Mouse (Mus musculus) hematopoietic stem cell, adult 5-6 weeks (primary cell): ENCODE data around the gene Zscan25. TPM values are rescaled to one million over a fixed set of nuclear protein-coding genes. Genes with fewer than 3 reads are reported as not detected.
"Not testable (repeated sequence)": the region's sequence is repeated elsewhere in the genome, so short reads cannot be mapped to it uniquely, and the experiment has no call there.

Experiments
- ATAC-seq, 2 experiments: fragments of 125-278 bp in 1 of 2; replicated peaks in 1 of 2; 2 replicates each; pipeline ENCODE4 v1.8.0; 2016 to 2017; ENCODE audit warnings: inconsistent platforms in 2 of 2, mild to moderate bottlenecking in 2 of 2, moderate number of reproducible peaks in 2 of 2, low read depth in 1 of 2, moderate TSS enrichment in 1 of 2; ENCODE audit not compliant: low FRiP score in 2 of 2, poor library complexity in 2 of 2, severe bottlenecking in 2 of 2, insufficient read depth in 1 of 2, low TSS enrichment in 1 of 2
- total RNA-seq: library from RNA; stranded (forward); fragments of 172-1452, 232-1000 nt; gene quantifications from 2 replicates; pipeline ENCODE4 v1.2.3, GENCODE M21; 2017

The Zscan25 gene
- total RNA-seq = 6.6 and 10.6 TPM in 2 replicates

GRCm38 (mm10) chr5:145280371-145281143 is at the start of gene Zscan25:
Gene Zscan25 (plus strand): TSS chr5:145280500.
- peak; percentile 97 for ATAC-seq

- no peak for ATAC-seq
Measured at GRCm38 (mm10) chr5:145230641-145231040, 49.7 kb upstream of the Zscan25 start.

GRCm38 (mm10) chr5:145231367-145231871 is 48.9 kb upstream of the Zscan25 start, which contains the start of gene Zfp655:
Gene Zfp655 (plus strand): TSS chr5:145231715.
- peak; percentile 93 to 94 for ATAC-seq

DNA sequence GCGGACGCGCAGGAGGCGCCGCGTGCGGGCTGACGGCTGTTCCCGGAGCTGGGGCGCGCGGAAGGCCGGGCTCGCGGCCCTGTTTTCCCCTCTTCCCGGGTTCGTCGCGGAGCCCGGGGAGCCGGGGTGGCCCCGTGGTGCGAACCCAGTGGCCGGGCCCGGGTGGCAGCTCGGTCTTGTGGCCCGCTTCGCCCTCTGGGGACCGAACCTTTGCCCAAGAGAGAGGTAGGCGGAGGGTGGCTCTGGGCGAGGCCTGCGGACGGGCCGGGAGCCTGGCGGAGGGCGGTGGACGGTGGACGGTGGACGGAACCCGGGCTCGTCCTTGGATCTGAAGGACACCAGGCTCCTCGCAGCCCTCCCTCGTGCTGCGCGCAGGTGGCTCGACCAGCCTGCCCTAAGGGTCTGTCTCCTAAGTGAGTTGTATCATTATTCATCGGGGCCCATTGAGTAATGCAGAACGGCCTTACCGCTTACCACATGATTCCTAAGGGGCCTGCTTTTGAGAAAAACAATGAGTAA is 48.3 kb upstream of the Zscan25 start:
- ATAC-seq = peak in 1 of 2 experiments; percentile 11; a peak in 1 of 4 replicates

DNA sequence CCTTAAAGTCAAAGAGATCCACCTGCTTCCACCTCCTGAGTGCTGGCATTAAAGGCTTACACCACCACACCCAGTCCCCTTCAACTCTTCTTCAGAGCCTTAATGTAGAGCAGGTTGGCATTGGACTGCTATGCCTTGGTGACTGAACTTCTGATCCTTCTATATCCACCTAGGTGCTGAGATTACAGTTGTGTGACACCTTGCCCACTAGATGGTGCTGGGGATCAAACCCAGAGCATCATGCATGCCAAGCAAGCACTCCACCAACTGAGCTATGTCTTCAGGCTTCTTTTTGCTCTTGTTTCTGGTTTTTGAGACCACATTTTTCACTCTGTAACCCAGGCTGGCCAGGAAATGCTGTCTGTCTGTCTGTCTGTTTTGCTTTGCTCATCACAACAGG is 45.7 kb upstream of the Zscan25 start:
- ATAC-seq = peak in 1 of 2 experiments; percentile 38; a peak in 1 of 4 replicates

DNA sequence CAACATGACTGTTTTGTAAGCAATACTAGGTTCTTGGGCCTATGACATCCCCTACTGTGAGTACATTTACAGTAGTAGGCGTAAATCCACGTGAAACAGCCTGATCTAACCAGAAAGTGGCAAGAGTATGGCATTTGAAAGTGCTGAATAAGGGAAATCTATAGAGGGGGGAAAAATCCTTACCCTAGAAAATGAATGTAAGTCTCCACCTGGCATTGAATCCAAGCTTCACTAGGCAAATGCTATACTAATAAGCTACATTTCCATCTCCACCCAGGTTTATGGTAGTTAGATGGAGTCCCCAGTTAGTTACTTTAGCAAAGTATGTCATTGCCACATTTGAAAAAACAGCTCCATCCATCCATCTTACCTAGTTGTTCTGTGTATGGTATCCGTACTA is 30.8 kb upstream of the Zscan25 start:
- ATAC-seq = no peak

DNA sequence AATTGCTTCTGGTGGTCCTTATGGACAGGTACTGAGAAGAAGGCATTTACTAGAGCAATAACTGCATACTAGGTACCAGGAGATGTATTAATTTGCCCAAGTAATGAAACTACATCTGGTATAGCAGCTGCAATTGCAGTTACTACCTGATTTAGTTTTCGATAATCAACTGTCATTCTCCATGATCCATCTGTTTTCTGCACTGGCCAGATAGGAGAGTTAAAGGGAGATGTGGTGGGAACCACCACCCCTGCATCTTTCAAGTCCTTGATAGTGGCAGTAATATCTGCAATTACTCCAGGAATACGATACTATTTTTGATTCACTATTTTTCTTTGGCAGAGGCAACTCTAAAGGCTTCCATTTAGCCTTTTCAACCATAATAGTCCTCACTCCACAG is 6.7 kb upstream of the Zscan25 start:
- ATAC-seq = not testable (repeated sequence)

DNA sequence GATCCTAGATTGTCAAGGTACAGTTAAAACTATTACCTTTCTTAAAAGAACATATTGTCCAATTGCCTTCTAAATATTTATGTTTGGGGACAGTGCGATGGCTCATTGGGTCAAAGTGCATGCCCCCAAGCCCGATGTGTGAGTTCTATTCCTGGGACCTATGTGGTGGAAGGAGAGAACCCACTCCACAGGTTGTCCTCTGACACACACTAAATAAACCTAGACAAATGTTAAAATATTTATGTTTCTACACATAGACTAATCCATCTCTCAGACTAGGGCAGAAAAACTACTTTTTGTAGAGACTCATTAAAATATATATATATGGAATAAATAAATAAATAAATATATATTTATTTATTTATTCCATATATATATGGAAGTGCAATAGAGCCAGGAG is 352 bp upstream of the Zscan25 start:
- no peak for ATAC-seq

DNA sequence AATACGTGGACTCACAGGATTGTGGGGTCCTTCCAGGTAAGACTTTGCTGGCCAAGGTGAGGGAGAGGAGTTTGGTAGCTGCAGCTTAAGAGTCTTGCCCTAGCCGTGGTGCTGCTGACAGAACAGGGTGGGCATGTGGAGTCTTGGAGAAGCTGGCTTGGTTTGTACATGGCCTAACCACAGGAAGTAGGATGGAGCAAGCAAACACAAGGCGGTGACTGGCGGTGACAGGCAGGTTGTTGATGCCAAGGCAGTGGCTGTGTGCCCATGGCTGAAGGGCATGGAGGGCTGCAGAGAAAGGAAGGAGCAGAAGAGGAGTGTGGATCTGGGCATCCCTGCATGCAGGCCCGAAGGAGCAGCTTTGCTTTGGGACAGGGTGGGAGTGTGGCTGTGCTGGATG is 8.1 kb downstream of the Zscan25 start:
- ATAC-seq = peak; percentile 58 to 61

DNA sequence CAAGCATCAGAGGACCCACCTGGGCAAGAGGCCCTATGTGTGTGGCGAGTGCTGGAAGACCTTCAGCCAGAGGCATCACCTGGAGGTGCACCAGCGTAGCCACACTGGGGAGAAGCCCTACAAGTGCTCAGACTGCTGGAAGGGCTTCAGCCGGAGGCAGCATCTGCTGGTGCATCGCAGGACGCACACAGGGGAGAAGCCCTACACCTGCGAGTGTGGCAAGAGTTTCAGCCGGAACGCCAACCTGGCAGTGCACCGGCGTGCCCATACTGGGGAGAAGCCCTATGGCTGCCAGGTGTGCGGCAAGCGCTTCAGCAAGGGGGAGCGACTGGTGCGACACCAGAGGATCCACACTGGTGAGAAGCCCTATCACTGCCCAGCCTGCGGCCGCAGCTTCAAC is 10.4 kb downstream of the Zscan25 start:
- ATAC-seq = no peak

- ATAC-seq = no peak
Measured at GRCm38 (mm10) chr5:145292398-145292797, 12.1 kb downstream of the Zscan25 start.

DNA sequence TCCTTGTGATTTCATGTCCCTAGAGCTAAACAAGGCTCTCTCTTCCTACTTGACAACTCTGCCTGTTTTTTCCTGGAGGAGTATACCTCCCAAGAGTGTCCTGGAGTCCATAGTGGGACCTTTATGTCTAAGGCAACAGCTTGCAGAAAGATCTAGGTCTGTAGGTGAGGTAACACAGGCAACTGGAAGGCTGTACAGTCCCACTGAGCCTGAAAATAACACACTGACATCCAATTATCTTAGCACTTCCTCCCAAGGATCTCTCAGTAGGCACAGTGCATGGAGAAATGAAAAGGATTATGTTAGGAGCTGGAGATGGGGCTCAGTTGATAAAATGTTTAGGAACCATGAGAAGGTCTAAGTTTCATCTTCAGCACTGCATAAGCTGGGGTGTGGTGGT is 20.2 kb downstream of the Zscan25 start:
- no peak for ATAC-seq

DNA sequence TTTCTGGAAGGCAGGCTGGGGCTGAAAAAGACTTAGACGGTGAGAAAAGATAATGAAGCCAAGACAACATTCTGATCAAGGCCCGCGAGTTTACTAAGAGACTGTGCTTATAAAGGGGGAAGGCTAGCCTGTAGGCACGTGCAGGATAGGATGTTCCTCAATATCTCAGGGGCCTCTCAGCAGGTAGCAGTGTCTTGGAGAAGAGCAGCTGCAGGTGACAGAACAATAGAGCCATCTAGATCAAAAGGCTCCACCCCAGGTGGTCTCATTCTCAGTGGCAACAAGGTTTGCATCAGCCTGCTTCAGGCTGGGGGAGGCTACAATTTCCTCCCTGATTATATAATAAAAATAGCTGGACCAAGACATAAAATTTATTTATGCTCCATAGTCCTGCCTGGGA is 21.5 kb downstream of the Zscan25 start:
- not testable (repeated sequence) for ATAC-seq

DNA sequence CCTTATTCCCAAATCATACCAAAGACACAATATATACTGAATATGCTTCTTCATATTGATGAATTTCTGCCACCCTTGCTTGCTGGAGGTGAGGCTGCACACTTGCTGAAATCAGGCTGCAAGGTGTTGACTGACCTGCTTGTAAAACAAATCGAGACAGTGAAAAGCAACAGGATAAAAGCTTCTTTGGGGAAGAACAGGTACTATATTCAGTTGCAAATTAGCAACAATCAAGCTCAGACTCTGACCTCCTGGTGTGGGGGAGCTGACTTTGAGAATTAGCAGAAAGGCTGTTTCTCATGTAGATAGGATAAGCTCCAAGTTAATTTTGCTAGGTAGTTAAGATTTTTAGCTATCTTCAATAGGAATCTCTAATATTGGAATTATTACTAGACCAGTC is 22.1 kb downstream of the Zscan25 start:
- ATAC-seq = no peak

- ATAC-seq = not testable (repeated sequence)
Measured at GRCm38 (mm10) chr5:145306953-145307352, 26.7 kb downstream of the Zscan25 start.

DNA sequence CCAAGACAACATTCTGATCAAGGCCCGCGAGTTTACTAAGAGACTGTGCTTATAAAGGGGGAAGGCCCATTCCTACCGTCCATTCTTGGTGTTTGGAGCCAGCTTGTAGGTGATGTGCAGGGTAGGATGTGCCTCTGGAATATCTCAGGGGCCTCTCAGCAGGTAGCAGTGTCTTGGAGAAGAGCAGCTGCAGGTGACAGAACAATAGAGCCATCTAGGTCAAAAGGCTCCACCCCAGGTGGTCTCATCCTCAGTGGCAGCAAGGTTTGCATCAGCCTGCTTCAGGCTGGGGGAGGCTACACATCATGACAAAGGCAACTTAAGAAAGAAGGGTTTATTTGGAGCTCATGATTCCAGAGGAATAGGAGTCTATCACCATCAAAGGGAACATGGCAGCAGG is 27.5 kb downstream of the Zscan25 start:
- ATAC-seq = not testable (repeated sequence)

DNA sequence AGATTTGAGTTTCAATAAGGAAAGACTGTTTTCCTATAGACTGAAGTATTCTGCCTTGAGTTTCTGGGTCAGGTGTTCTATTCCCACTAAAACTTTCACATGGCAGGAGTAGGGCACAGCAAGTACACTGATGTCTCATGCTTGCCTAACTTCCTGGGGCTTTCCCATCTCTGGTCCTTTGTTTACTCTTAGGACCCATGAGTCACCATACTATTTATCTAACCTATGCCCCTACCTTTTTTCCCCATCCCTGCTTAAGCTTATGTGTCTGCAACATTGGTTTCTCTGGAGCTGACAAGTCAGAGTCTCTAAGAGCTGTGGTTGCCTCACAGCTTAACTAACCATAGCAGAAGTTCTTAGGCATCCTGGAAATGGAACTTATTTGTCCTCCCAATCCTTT is 33.5 kb downstream of the Zscan25 start:
- no peak for ATAC-seq

DNA sequence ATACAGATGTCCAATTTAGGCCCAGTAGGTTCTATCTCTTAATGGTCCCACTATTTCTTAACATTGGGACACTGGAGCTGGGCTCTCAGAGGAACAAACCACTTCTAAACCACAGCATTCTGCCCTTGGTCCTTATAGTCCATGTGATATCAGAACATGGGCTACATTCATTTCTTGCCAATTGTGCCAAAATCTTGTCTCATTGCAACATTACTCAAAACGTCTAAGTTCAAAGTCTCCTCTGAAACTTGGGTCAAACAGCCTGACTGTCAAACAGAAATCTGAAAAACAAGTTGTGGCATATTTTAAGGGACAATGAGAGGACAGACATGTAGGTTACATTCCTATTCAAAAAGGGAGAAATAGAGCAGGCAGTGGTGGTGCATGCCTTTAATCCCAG is 36.8 kb downstream of the Zscan25 start:
- ATAC-seq = no peak

- ATAC-seq = not testable (repeated sequence)
Measured at GRCm38 (mm10) chr5:145338756-145339155, 58.5 kb downstream of the Zscan25 start.
